Mouse (Mus musculus): ENCODE data around the gene Car5a. TPM values are rescaled to one million over a fixed set of nuclear protein-coding genes. Genes with fewer than 3 reads are reported as not detected.

Gene Car5a
- total and polyA plus RNA-seq, 2 experiments = 92.0 to 203 TPM

DNA sequence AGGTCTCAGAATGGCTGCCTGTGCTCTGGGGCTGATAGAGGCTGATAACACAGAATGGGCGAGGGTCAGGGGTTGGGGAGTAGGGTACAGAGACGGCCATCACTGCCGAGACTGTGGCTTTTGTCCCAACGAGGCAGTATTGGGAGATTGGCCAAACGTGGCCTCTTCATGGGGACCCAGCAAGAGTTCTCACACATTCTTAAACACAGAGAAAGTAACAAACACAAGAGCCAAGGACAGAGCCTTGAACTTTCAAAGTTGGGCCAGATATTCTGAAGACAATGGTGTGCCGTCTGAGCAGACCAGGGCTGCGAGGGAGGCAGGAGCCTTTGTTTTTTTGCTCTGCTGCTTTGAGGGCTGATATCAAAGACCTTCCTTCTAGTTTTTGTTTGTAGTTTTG is 32.7 kb downstream of the Car5a start:
- Histone ChIP-seq H3K79me2 (ENCODE audit: control insufficient read depth, insufficient read depth, low read length) (no peaks in the 10 kb centered on the region; the same call in 1 of the 2 replicates), H3K4me1 (ENCODE audit: control insufficient read depth, insufficient read depth, low read length) (peaks cover 2% of the 10 kb centered on the region), H3K9ac (ENCODE audit: low read depth, low read length) (no peak overlapping the region), H3K4me3 (ENCODE audit: insufficient read depth, low read depth, low read length) (no peak overlapping the region), H3K27ac (replicated peaks; ENCODE audit: insufficient read depth, low read depth, low read length) (no peak overlapping the region), H3K36me3 (ENCODE audit: control insufficient read depth, insufficient read depth, low read length) (0 out of 2 replicates have a peak, but pooled peaks cover 2% of the 10 kb centered on the region), H3K27me3 (ENCODE audit: control insufficient read depth, insufficient read depth, low read length) (no peaks in the 10 kb centered on the region)
- no peak for TF ChIP-seq CTCF (IDR thresholded peaks at IDR 0.05; ENCODE audit: low read depth, low read length)
- TF ChIP-seq POLR2A (IDR thresholded peaks at IDR 0.05; ENCODE audit: extremely low read depth, insufficient read depth, low read length) = no peak
- DNase-seq (ENCODE audit: extremely low read depth, low read depth, low spot score) = no peak
- 79% methylated on average over 7 of the region's 7 CpGs for WGBS

DNA sequence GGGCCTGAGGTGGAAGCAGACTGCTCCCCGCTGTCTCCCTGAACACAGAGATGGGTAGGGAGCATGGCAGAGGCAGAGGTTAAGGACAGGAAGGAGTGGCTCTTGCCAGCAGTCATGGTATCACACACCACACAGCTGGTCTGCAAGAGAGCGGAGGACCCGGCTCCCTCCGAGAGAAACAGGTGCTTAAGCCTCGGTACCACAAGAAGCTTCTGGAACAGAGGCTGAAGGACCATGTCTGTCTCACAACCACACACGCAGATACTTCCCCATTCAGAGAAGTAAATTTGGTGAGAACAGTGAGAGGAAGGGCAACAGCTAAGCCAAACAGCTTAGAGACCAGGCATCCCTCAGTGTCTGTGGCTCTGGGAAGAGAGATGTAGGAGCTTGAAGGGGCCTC is 33.3 kb downstream of the Car5a start:
- peaks cover 2% of the 10 kb centered on the region for H3K4me1 ChIP-seq (ENCODE audit: control insufficient read depth, insufficient read depth, low read length)

DNA sequence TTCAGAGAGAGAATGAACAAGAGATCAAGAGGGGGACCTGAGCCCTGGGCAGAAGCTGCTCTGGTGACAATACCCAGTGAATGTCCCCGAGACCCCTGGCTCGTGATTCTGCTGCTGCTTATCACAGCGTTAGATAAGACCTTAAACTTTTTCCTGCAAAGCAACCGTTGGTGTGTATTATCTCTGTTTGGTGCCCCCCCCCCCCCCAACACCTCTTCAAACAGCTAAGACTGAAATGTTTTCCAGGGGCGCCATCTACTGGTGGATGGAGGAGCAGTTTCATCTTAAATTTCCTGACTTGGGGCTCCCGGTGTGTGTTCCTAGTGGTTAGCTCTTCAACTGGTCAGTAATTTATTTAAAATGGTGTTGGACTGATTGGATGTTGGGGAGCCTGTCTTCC is 35.0 kb downstream of the Car5a start:
- Histone ChIP-seq H3K27me3 (ENCODE audit: control insufficient read depth, insufficient read depth, low read length) (no peaks in the 10 kb centered on the region), H3K36me3 (ENCODE audit: control insufficient read depth, insufficient read depth, low read length) (no peaks in the 10 kb centered on the region), H3K79me2 (ENCODE audit: control insufficient read depth, insufficient read depth, low read length) (no peaks in the 10 kb centered on the region; the same call in 1 of the 2 replicates), H3K27ac (replicated peaks; ENCODE audit: insufficient read depth, low read depth, low read length) (no peak overlapping the region), H3K4me1 (ENCODE audit: control insufficient read depth, insufficient read depth, low read length) (peaks cover 2% of the 10 kb centered on the region), H3K4me3 (ENCODE audit: insufficient read depth, low read depth, low read length) (no peak overlapping the region), H3K9ac (ENCODE audit: low read depth, low read length) (no peak overlapping the region)
- TF ChIP-seq POLR2A (IDR thresholded peaks at IDR 0.05; ENCODE audit: extremely low read depth, insufficient read depth, low read length) (no peak), CTCF (IDR thresholded peaks at IDR 0.05; ENCODE audit: low read depth, low read length) (peak; percentile 36; the same call in 1 of the 2 replicates)
- WGBS = 4% methylated on average over 6 of the region's 6 CpGs
- peak; percentile 47 for DNase-seq (ENCODE audit: extremely low read depth, low read depth, low spot score)

More for the DNA sequence above, 33.3 kb downstream of the Car5a start:
- Histone ChIP-seq H3K27ac (replicated peaks; ENCODE audit: insufficient read depth, low read depth, low read length) (no peak overlapping the region), H3K9ac (ENCODE audit: low read depth, low read length) (no peak overlapping the region), H3K4me3 (ENCODE audit: insufficient read depth, low read depth, low read length) (no peak overlapping the region), H3K36me3 (ENCODE audit: control insufficient read depth, insufficient read depth, low read length) (0 out of 2 replicates have a peak, but pooled peaks cover 2% of the 10 kb centered on the region), H3K79me2 (ENCODE audit: control insufficient read depth, insufficient read depth, low read length) (no peaks in the 10 kb centered on the region; the same call in 1 of the 2 replicates), H3K27me3 (ENCODE audit: control insufficient read depth, insufficient read depth, low read length) (no peaks in the 10 kb centered on the region)
- no peak for DNase-seq (ENCODE audit: extremely low read depth, low read depth, low spot score)
- no peak for TF ChIP-seq POLR2A (IDR thresholded peaks at IDR 0.05; ENCODE audit: extremely low read depth, insufficient read depth, low read length)
- TF ChIP-seq CTCF (IDR thresholded peaks at IDR 0.05; ENCODE audit: low read depth, low read length) = no peak
- WGBS = 90% methylated on average over 6 of the region's 6 CpGs

DNA sequence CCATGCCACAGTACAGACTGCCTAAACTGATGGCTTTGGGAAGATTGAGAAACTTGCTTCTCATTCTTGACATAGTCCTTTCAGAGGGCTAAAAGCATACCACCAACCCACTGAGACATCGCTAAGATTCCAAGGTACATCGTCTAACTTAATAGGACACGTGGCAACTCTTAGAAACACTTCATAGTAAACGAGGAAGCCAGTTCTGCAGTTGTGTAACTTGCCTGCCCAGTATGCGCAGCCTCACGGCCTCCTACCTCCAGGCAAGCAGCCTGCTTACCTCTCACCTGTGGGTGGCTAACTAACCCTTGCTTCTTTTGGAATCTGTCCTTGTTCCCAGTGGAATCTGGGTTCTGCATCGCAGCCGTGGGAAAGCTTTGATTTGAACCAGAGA is 35.6 kb downstream of the Car5a start:
- Histone ChIP-seq H3K9ac (ENCODE audit: low read depth, low read length) (no peak overlapping the region), H3K27ac (replicated peaks; ENCODE audit: insufficient read depth, low read depth, low read length) (no peak overlapping the region), H3K79me2 (ENCODE audit: control insufficient read depth, insufficient read depth, low read length) (no peaks in the 10 kb centered on the region; the same call in 1 of the 2 replicates), H3K27me3 (ENCODE audit: control insufficient read depth, insufficient read depth, low read length) (no peaks in the 10 kb centered on the region), H3K4me3 (ENCODE audit: insufficient read depth, low read depth, low read length) (no peak overlapping the region), H3K4me1 (ENCODE audit: control insufficient read depth, insufficient read depth, low read length) (peaks cover 2% of the 10 kb centered on the region), H3K36me3 (ENCODE audit: control insufficient read depth, insufficient read depth, low read length) (no peaks in the 10 kb centered on the region)
- DNase-seq (ENCODE audit: extremely low read depth, low read depth, low spot score) = no peak
- 49% methylated on average over 8 of the region's 8 CpGs for WGBS
- no peak for TF ChIP-seq CTCF (IDR thresholded peaks at IDR 0.05; ENCODE audit: low read depth, low read length)
- TF ChIP-seq POLR2A (IDR thresholded peaks at IDR 0.05; ENCODE audit: extremely low read depth, insufficient read depth, low read length) = no peak

DNA sequence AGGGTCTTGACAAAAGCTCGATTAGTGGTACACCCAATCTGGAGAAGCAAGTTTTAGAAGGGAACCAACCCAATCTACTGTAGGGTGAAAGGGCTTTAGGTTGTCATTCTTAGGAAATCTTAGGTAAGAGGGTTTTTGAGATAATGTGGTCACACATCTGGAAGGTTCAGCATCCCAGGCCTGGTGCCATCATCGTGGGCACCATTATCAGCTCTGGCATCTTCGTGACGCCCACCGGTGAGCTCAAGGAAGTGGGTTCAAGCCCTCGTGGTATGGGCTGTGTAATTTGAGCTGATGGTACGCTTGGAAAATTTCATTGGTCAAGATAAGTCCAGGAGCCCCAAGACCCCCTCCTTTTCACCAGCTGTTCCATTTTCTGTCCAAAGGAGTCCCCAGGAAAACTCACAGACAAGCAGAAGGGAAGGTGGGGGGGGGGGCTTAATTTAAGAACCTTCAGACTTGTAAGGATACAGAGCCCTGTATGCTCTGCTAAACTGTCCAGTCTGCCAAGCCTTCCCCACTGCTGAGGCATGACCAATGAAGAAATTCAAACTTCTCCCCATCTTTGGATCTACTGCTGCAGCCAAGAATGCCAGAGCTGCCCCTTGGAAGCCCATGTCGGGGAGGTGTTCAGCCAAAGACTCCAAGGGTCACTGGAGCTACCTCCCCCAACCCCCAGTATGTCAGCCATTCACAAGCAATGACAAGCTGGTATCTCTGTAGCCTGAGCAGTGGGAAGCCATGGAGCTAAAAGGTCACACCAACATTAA is 36.1 kb downstream of the Car5a start:
- DNase-seq (ENCODE audit: extremely low read depth, low read depth, low spot score) = no peak
- TF ChIP-seq CTCF (IDR thresholded peaks at IDR 0.05; ENCODE audit: low read depth, low read length) = no peak
- TF ChIP-seq POLR2A (IDR thresholded peaks at IDR 0.05; ENCODE audit: extremely low read depth, insufficient read depth, low read length) = no peak
- H3K9ac ChIP-seq (ENCODE audit: low read depth, low read length) = no peak overlapping the region
- no peaks in the 10 kb centered on the region for H3K27me3 ChIP-seq (ENCODE audit: control insufficient read depth, insufficient read depth, low read length)
- no peaks in the 10 kb centered on the region; the same call in 1 of the 2 replicates for H3K79me2 ChIP-seq (ENCODE audit: control insufficient read depth, insufficient read depth, low read length)
- H3K4me1 ChIP-seq (ENCODE audit: control insufficient read depth, insufficient read depth, low read length) = peaks cover 2% of the 10 kb centered on the region
- 68% methylated on average over 8 of the region's 8 CpGs for WGBS
- H3K27ac ChIP-seq (replicated peaks; ENCODE audit: insufficient read depth, low read depth, low read length) = no peak overlapping the region
- H3K36me3 ChIP-seq (ENCODE audit: control insufficient read depth, insufficient read depth, low read length) = no peaks in the 10 kb centered on the region
- no peak overlapping the region for H3K4me3 ChIP-seq (ENCODE audit: insufficient read depth, low read depth, low read length)

Data from liver, adult 2 months (tissue).